Mouse (Mus musculus): ENCODE measurements around the gene Zdhhc3. TPM values are rescaled to one million over a fixed set of nuclear protein-coding genes. Genes with fewer than 3 reads are reported as not detected.

The Zdhhc3 gene
- polyA plus RNA-seq (2017; shearing (Covaris generic)), result 17.2 TPM

GRCm38 (mm10) chr9:123112805-123113521 is at the start of gene Zdhhc3, which contains the start of gene Exosc7:
Zdhhc3 (minus strand) TSS chr9:123113205.
Exosc7 (plus strand) TSS chr9:123113215.

GRCm38 (mm10) chr9:123150241-123151020 is 37.4 kb upstream of the Zdhhc3 start, which contains the start of gene Clec3b:
Clec3b (plus strand) TSS chr9:123150946.

GRCm38 (mm10) chr9:123034426-123034825 is 78.6 kb downstream of the Zdhhc3 start, which contains the start of gene Tgm4:
Tgm4 (plus strand) TSS chr9:123034726.

GRCm38 (mm10) chr9:123020995-123021631 is 91.9 kb downstream of the Zdhhc3 start, which contains the start of gene Tmem42:
Tmem42 (plus strand) TSS chr9:123021326.

Other genes with a start within 250 kb of the Zdhhc3 start
- gene Zfp445, start 247.2 kb downstream of the Zdhhc3 start, polyA plus RNA-seq (2017; shearing (Covaris generic)), result 99.5 TPM
- gene Zkscan7, start 227.5 kb downstream of the Zdhhc3 start, polyA plus RNA-seq (2017; shearing (Covaris generic)), result 4.1 TPM
- gene Zfp105, start 190.1 kb downstream of the Zdhhc3 start, polyA plus RNA-seq (2017; shearing (Covaris generic)), result not detected
- 32.2 TPM for gene 1110059G10Rik, start 162.2 kb downstream of the Zdhhc3 start, polyA plus RNA-seq (2017; shearing (Covaris generic))
- gene Kif15, start 162.2 kb downstream of the Zdhhc3 start, polyA plus RNA-seq (2017; shearing (Covaris generic)), result 6.9 TPM
- 13.7 TPM for gene Tmem42, start 91.9 kb downstream of the Zdhhc3 start, polyA plus RNA-seq (2017; shearing (Covaris generic))
- not detected for gene Tgm4, start 78.5 kb downstream of the Zdhhc3 start, polyA plus RNA-seq (2017; shearing (Covaris generic))
- 97.4 TPM for gene Exosc7, start within 50 bp of the Zdhhc3 start, polyA plus RNA-seq (2017; shearing (Covaris generic))
- not detected for gene Clec3b, start 37.7 kb upstream of the Zdhhc3 start, polyA plus RNA-seq (2017; shearing (Covaris generic))
- gene Cdcp1, start 102.8 kb upstream of the Zdhhc3 start, polyA plus RNA-seq (2017; shearing (Covaris generic)), result 4.5 TPM
- 0.95 TPM for gene Tmem158, start 147.6 kb upstream of the Zdhhc3 start, polyA plus RNA-seq (2017; shearing (Covaris generic))

Data from activated CD4-positive, CD25-positive, alpha-beta regulatory T cell, adult 9 weeks (primary cell).